Mouse (Mus musculus) cerebellum, adult 18-20 months (tissue): Measurements from ENCODE around the gene Tescl.
A peak's percentile ranks its signal among the peaks of the same experiment; 100 is the strongest.

Source experiments
- DNase-seq, 2 experiments: peaks; one replicate each; pipeline ENCODE4 v3.0.0; 2021

The Tescl gene

GRCm38 (mm10) chr7:24361001-24361400 is 27.3 kb upstream of the Tescl start:
- no peak for DNase-seq

DNA sequence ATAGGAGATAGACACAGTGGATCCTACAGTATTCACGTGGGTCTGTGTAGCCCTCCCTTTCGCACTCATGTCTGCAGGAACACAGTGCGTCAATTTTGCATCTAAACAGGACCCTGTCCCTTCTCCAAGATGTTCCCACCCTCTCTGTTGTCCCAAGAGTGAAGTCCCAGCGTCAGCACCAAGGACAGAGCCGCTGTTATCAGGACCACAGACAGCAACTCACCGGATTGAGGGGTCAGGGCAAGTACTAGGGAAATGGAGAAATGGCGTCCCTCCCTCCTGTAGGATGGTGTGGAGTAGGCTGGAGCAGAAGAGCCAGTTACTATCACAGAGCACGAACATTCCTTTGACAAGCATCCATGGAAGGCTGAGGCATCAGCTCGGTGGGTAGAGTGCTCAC is 25.5 kb upstream of the Tescl start:
- DNase-seq = no peak

DNA sequence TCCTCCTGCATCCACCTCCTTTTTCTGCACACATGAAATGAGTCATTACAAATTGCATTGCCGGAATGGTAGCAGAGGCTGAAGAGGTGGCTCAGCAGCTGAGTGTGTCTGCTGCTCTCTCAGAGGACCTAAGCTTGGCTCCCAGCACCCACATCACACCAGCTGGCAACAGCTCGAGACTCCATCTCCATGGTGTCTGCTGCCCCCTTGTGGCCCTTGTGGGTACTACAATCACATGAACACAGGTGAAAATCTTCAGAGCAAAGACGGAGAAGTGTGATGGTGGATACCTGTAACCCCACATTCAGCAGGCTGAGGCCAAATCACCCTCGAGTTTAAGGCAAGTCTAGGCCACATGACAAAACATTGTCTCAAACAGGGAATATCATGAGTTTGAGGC is 24.2 kb upstream of the Tescl start:
- DNase-seq = no peak

DNA sequence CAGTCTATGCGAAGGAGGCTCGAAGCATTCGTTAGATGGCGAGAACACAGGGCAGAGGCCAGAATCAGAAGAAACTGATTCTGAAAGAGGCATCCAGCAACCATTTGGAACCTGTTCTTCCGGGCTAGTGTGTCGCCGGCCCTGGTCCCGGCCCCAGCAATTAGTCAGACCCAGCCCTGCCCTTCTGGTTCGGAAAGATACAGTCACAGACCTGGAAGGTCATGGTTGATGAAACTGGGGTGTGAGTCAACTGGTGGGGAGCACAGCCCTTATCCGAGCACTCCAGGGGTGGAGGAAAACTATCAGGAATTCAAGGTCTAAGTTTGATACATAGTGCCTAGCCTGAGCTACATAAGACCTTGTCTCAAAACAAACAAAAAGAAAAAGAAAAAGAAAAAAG is 22.3 kb upstream of the Tescl start:
- DNase-seq = no peak

- no peak for DNase-seq
Measured at GRCm38 (mm10) chr7:24355646-24356045, 21.9 kb upstream of the Tescl start.

DNA sequence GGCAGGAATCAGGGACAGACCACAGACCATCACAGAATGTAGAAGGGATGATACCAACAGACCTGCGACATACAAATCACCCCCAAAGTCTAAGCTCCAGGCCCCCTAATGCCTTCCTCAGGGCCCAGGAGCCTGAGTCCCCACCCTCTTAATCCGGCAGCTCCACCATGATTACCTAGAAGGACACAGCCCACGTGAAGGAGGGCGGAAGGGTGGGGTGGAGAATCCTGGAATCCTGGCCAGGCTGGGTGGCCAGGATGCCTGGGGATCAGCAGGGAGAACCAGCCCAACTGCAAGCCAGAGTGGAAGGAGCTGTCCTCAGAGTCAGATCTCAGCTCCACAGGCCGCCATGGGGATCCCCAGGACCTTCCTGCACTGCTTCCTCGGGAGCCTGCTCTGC is 15.2 kb upstream of the Tescl start, which contains the start of gene Lypd5:
Lypd5 (plus strand) TSS at position 301 of the 400 bp plus-strand sequence.
- no peak for DNase-seq

GRCm38 (mm10) chr7:24346444-24346843 is 12.7 kb upstream of the Tescl start:
- no peak for DNase-seq

DNA sequence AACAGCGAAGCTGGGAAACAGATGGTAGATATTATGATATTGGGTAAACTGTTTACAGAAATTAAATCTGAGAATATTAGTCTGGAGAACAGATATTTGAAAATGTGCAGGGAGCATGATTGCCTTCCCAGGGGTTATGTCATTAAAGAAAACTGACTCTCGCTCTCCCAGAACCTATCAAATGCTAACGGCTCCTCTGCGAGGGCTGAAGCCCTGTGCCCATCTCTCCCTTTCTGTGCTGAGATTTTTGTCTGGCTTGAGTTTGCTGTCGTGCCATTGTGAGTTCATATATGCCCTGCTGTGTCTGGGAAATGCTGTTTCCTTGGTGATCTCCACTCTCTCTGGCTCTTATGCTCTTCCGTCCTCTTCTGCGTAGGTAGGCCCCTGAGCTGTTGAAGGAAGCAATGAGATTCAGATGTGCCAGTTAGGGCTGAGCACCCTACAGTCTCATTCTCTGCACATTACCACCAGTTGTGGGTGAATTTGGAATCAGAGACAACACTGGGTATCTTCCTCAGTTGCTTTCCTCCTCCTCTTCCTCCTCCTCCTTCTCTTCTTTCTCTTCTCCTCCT is 10.1 kb upstream of the Tescl start:
- no peak for DNase-seq

DNA sequence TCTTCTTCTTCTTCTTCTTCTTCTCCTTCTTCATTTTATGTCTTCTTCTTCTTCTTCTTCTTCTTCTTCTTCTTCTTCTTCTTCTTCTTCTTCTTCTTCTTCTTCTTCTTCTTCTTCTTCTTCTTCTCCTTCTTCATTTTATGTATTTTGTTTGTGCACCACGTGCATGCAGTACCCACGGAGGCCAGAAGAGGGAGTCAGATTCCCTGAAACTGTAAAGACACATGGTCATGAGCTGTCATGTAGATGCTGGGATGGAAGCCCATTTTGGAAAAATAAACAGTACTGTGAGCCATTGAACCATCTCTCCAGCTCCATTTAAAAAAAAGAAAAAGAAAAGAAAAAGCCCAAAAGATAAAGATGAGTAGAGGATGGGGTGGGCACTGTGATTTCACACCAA is 4.5 kb upstream of the Tescl start:
- no peak for DNase-seq

DNA sequence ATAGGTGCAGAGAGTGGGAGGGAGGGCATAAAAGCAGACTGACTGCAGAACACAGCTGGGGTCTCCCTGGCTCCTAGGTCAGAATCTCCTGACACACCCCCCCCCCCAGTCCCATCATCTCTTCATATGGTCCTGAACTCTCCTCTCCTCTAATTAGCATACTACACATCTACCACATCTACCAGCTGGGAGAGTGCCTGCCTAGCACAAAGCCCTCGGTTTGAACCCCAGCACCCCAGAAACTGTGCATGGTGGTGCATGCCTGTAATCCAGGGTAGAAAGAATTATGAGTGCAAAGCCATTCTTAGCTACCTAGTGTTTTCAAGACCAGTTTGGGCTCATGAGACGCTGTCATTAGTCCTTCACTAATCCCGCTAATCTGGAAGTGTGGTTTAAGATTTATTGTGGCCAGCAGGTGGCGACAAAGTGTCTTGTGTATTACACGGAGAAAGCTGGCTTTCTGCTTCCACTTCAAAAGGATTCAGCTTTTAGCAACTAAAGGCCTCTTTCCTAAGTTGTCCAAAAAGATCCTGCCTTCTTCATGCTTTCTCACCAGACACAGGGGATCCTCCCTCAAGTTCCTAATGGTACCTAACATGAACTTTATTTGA is 2.1 kb upstream of the Tescl start:
- DNase-seq = peak; percentile 69 to 75

DNA sequence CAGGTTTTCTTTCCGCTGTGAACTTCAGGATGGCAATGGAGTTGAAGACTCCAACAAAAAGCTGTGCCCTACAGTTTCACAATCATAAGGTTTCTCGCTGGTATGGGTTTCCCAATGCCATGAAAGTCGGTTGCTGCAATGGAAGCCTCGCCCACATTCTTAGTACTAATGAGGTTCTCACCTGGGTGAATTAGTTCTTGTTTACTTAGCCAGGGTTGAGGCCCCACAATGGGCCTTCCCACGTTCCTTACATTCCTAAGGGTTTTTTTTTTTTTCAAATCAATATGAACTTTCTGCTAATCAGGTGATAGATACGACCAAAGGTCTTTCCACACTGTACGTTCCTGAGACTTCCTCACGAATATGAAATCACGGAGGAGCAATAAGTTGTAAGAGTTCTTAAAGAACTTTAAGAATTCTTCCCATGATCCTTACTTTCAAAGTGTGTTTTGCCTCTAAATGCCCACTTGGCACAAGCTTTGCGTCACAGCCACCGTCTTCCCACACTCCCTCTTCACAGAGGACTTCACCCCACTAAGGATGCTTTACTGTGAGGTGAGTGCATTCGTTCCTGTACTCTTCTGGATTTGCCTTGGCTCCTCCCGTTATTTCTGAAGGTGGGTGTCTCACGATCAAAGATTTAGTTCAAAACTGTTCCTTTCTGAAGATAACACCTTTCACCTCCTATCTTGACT is 6.3 kb downstream of the Tescl start:
- DNase-seq = no peak

- DNase-seq = no peak
Measured at GRCm38 (mm10) chr7:24326273-24327135, 7.2 kb downstream of the Tescl start.

GRCm38 (mm10) chr7:24325675-24326128 is 8.0 kb downstream of the Tescl start:
- DNase-seq = no peak

DNA sequence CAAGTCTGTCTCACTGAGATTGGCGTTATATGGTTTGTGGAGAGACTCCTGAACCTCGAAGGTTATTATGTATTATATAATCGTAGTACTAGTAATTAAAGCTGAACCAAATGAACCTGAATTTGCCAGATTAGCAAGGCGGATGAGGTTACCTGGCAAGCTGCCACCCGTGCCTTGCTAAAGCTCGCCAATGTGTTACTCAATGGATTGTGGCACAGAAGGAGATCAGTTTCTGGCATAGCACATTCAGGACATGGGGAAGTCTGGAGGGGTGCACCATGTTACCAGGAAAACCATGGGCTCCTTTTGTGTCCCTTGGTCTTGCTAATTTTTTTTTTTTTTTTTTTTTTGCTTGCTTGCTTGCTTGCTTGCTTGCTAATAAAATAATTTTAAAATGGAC is 8.5 kb downstream of the Tescl start:
- no peak for DNase-seq

GRCm38 (mm10) chr7:24322593-24322992 is 11.1 kb downstream of the Tescl start:
- no peak for DNase-seq

DNA sequence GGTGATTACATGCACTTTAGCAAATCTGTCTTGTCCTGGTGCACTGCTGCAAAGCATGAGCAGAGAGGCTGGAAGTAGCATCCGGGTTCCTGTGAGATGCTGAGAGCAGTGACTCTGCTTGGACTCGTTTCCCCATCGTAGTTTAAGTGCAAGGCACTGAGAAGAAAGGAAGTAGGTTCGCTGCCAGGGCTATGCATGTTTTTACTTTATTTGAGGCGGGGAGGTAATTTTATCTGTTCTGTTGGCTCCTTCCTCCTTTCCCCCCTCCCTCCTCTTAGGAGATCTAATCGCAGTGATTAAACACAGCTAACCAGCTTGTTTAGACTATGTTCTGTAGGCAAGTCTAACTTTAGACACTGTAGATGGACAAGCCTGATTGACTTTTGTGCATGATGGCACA is 14.8 kb downstream of the Tescl start:
- no peak for DNase-seq

GRCm38 (mm10) chr7:24316567-24317092 is 17.1 kb downstream of the Tescl start, which contains the start of gene Zfp94:
Gene Zfp94, minus strand, starts transcription at chr7:24316666.
- peak; percentile 97 to 98 for DNase-seq

GRCm38 (mm10) chr7:24315726-24316566 is 17.8 kb downstream of the Tescl start:
- DNase-seq = peak in 1 of 2 experiments; percentile 30

GRCm38 (mm10) chr7:24300771-24301282 is 32.9 kb downstream of the Tescl start, which contains the start of gene Zfp61:
Gene Zfp61, minus strand, starts transcription at chr7:24301232.
- peak; percentile 40 to 52 for DNase-seq

GRCm38 (mm10) chr7:24299823-24300481 is 33.8 kb downstream of the Tescl start:
- peak; percentile 45 to 54 for DNase-seq
